8 mouse cellular contexts compared by ENCODE assay signal in genomic region chr19:7481541-7482265, GRCm38 (mm10). TPM values are rescaled to one million over a fixed set of nuclear protein-coding genes. Genes with fewer than 3 reads are reported as not detected.
DNase-seq lines count a peak whose midpoint lies in the region; ATAC-seq and TF ChIP-seq lines count a peak whose summit lies in the region.

No protein-coding gene starts in this region.

- WGBS in kidney, embryonic 14.5 days: 5% methylated on average over 12 of the region's 12 CpGs
- WGBS in forebrain, postnatal 0 days: 1% methylated on average over 12 of the region's 12 CpGs
- 8% methylated on average over 12 of the region's 12 CpGs for WGBS in intestine, embryonic 16.5 days
- WGBS in limb, embryonic 13.5 days: 5% methylated on average over 12 of the region's 12 CpGs
- 2% methylated on average over 12 of the region's 12 CpGs for WGBS in neural tube, embryonic 12.5 days

- H3K27ac ChIP-seq in kidney, embryonic 14.5 days (ENCODE audit: low read depth, low read length): no peak overlapping the region
- peak overlapping the region; percentile 99 for H3K27ac ChIP-seq in forebrain, postnatal 0 days (ENCODE audit: low read depth, low read length)
- peak overlapping the region; percentile 43 for H3K27ac ChIP-seq in intestine, embryonic 16.5 days (ENCODE audit: low read length)
- H3K27ac ChIP-seq in limb, embryonic 13.5 days: peak overlapping the region; percentile 65; the same call in 1 of the 2 replicates
- H3K27ac ChIP-seq in neural tube, embryonic 12.5 days: peak overlapping the region; percentile 63; the same call in 1 of the 2 replicates

- peak overlapping the region; percentile 91; the same call in 1 of the 2 replicates for H3K9ac ChIP-seq in kidney, embryonic 14.5 days (ENCODE audit: low read depth, low read length)
- H3K9ac ChIP-seq in forebrain, postnatal 0 days: peak overlapping the region; percentile 99
- peak overlapping the region; percentile 65 for H3K9ac ChIP-seq in intestine, embryonic 16.5 days (ENCODE audit: low read depth, low read length)
- peak overlapping the region; percentile 95 for H3K9ac ChIP-seq in limb, embryonic 13.5 days
- H3K9ac ChIP-seq in neural tube, embryonic 12.5 days: peak overlapping the region; percentile 97

- H3K4me3 ChIP-seq in kidney, embryonic 14.5 days (ENCODE audit: low read length): peak overlapping the region; percentile 71
- peak overlapping the region; percentile 98 for H3K4me3 ChIP-seq in forebrain, postnatal 0 days (ENCODE audit: low read depth, low read length)
- H3K4me3 ChIP-seq in intestine, embryonic 16.5 days (ENCODE audit: low read length): peak overlapping the region; percentile 99
- peak overlapping the region; percentile 97 for H3K4me3 ChIP-seq in limb, embryonic 13.5 days
- H3K4me3 ChIP-seq in neural tube, embryonic 12.5 days: peak overlapping the region; percentile 99

- ATAC-seq in kidney, embryonic 14.5 days (ENCODE audit: low FRiP score, low TSS enrichment): no peak
- ATAC-seq in forebrain, postnatal 0 days: no peak
- no peak for ATAC-seq in intestine, embryonic 16.5 days
- no peak for ATAC-seq in limb, embryonic 13.5 days (ENCODE audit: low FRiP score, low read depth)
- peak; percentile 38; the same call in 1 of the 2 replicates for ATAC-seq in neural tube, embryonic 12.5 days (ENCODE audit: low FRiP score, low read depth)

- H3K9me3 ChIP-seq in kidney, embryonic 14.5 days (ENCODE audit: control insufficient read depth, low read length): no peaks in the 10 kb centered on the region
- H3K9me3 ChIP-seq in forebrain, postnatal 0 days (ENCODE audit: low read length): no peaks in the 10 kb centered on the region
- no peaks in the 10 kb centered on the region for H3K9me3 ChIP-seq in intestine, embryonic 16.5 days (ENCODE audit: control insufficient read depth, low read length)
- no peaks in the 10 kb centered on the region for H3K9me3 ChIP-seq in limb, embryonic 13.5 days
- H3K9me3 ChIP-seq in neural tube, embryonic 12.5 days: no peaks in the 10 kb centered on the region

- H3K27me3 ChIP-seq in kidney, embryonic 14.5 days (ENCODE audit: control insufficient read depth, insufficient read depth, low read length): no peaks in the 10 kb centered on the region
- no peaks in the 10 kb centered on the region for H3K27me3 ChIP-seq in forebrain, postnatal 0 days (ENCODE audit: insufficient read depth, low read length)
- no peaks in the 10 kb centered on the region for H3K27me3 ChIP-seq in intestine, embryonic 16.5 days (replicated peaks; ENCODE audit: control insufficient read depth, insufficient read depth, low read length)
- H3K27me3 ChIP-seq in limb, embryonic 13.5 days: no peaks in the 10 kb centered on the region
- no peaks in the 10 kb centered on the region for H3K27me3 ChIP-seq in neural tube, embryonic 12.5 days (replicated peaks)

- DNase-seq in kidney, adult 8-10 months: no peak
- peak; percentile 28 for DNase-seq in c-Kit-positive CD71-positive TER-119-positive erythroid progenitor cells, embryonic 14.5 days (ENCODE audit: low spot score)
- peak; percentile 79 for DNase-seq in forebrain, postnatal 0 days
- peak; percentile 68 for DNase-seq in thymus, postnatal 4 days

- peaks cover 3% of the 10 kb centered on the region; the same call in 1 of the 2 replicates for H3K4me1 ChIP-seq in kidney, embryonic 14.5 days (ENCODE audit: control insufficient read depth, insufficient read depth, low read length)
- H3K4me1 ChIP-seq in forebrain, postnatal 0 days (ENCODE audit: insufficient read depth): peaks cover 21% of the 10 kb centered on the region
- H3K4me1 ChIP-seq in intestine, embryonic 16.5 days (ENCODE audit: control insufficient read depth, insufficient read depth, low read length): peaks cover 7% of the 10 kb centered on the region
- H3K4me1 ChIP-seq in limb, embryonic 13.5 days: peaks cover 18% of the 10 kb centered on the region
- H3K4me1 ChIP-seq in neural tube, embryonic 12.5 days: peaks cover 17% of the 10 kb centered on the region

- H3K36me3 ChIP-seq in kidney, embryonic 14.5 days (ENCODE audit: control insufficient read depth, insufficient read depth, low read length): 0 out of 2 replicates have a peak, but pooled peaks cover 4% of the 10 kb centered on the region
- H3K36me3 ChIP-seq in forebrain, postnatal 0 days (ENCODE audit: insufficient read depth): no peaks in the 10 kb centered on the region
- no peaks in the 10 kb centered on the region for H3K36me3 ChIP-seq in intestine, embryonic 16.5 days (ENCODE audit: control insufficient read depth, insufficient read depth, low read length)
- no peaks in the 10 kb centered on the region for H3K36me3 ChIP-seq in limb, embryonic 13.5 days
- H3K36me3 ChIP-seq in neural tube, embryonic 12.5 days: peaks cover 8% of the 10 kb centered on the region

- peak overlapping the region; percentile 65 for H3K4me2 ChIP-seq in kidney, embryonic 14.5 days (replicated peaks; ENCODE audit: low read depth, low read length)
- H3K4me2 ChIP-seq in forebrain, postnatal 0 days (ENCODE audit: low read depth): peak overlapping the region; percentile 78
- peak overlapping the region; percentile 59 for H3K4me2 ChIP-seq in intestine, embryonic 16.5 days (ENCODE audit: low read depth, low read length)
- H3K4me2 ChIP-seq in limb, embryonic 13.5 days (replicated peaks): peak overlapping the region; percentile 80
- peak overlapping the region; percentile 69 for H3K4me2 ChIP-seq in neural tube, embryonic 12.5 days (replicated peaks)

- no peak for TF ChIP-seq CTCF in forebrain, postnatal 0 days (IDR thresholded peaks at IDR 0.05; ENCODE audit: low read depth)

RNA-seq across cellular contexts. Expression of gene Rtn3, which starts 1.4 kb away (rescaled TPM):
- polyA plus RNA-seq in kidney, embryonic 14.5 days (2014; fragmentation: Nextera tagmentation; extraction: Ambion mirVana): 127 and 131 TPM in 2 replicates
- 300 and 363 TPM in 2 replicates for total RNA-seq in forebrain, postnatal 0 days (2014; rRNA removed)
- 533 and 637 TPM in 2 replicates for polyA plus RNA-seq in forebrain, postnatal 0 days (2015; fragmentation: Nextera tagmentation; extraction: Ambion mirVana)
- polyA plus RNA-seq in intestine, embryonic 16.5 days (2015; fragmentation: Nextera tagmentation; extraction: Ambion mirVana): 127 TPM in 2 replicates
- polyA plus RNA-seq in limb, embryonic 13.5 days (2015; fragmentation: Nextera tagmentation; extraction: Ambion mirVana): 102 and 106 TPM in 2 replicates
- 390 and 430 TPM in 2 replicates for polyA plus RNA-seq in neural tube, embryonic 12.5 days (2016; fragmentation: Nextera tagmentation; extraction: Ambion mirVana)

RNA-seq across cellular contexts. Expression of gene Atl3, which starts 12.1 kb away (rescaled TPM):
- 12.5 and 17.7 TPM in 2 replicates for polyA plus RNA-seq in kidney, embryonic 14.5 days (2014; fragmentation: Nextera tagmentation; extraction: Ambion mirVana)
- total RNA-seq in forebrain, postnatal 0 days (2014; rRNA removed): 15.9 and 18.3 TPM in 2 replicates
- polyA plus RNA-seq in forebrain, postnatal 0 days (2015; fragmentation: Nextera tagmentation; extraction: Ambion mirVana): 2.0 and 4.2 TPM in 2 replicates
- 6.1 and 7.7 TPM in 2 replicates for polyA plus RNA-seq in intestine, embryonic 16.5 days (2015; fragmentation: Nextera tagmentation; extraction: Ambion mirVana)
- polyA plus RNA-seq in limb, embryonic 13.5 days (2015; fragmentation: Nextera tagmentation; extraction: Ambion mirVana): 13.7 and 15.6 TPM in 2 replicates
- 7.3 and 8.3 TPM in 2 replicates for polyA plus RNA-seq in neural tube, embryonic 12.5 days (2016; fragmentation: Nextera tagmentation; extraction: Ambion mirVana)

Comparison
In these comparisons a context has a peak if more than half of its experiments do, and no peak if none do; other contexts are left out.
1. DNase-seq: peak in c-Kit-positive CD71-positive TER-119-positive erythroid progenitor cells, embryonic 14.5 days (single experiment), forebrain, postnatal 0 days (single experiment) and thymus, postnatal 4 days (single experiment); none in kidney, adult 8-10 months (0 of 2).
2. Peak in every context shown above with its lines, with median percentiles within 50 percentile points of each other: H3K4me2 ChIP-seq, H3K4me3 ChIP-seq and H3K9ac ChIP-seq.